Mouse (Mus musculus) embryo, embryonic 11 days (tissue): ENCODE data around the gene Nfatc2.

ENCODE experiments used
- DNase-seq: peaks from one replicate; pipeline ENCODE4 v3.0.0-alpha.2; 2015

Gene Nfatc2

GRCm38 (mm10) chr2:168601491-168602386 is at the start of gene Nfatc2:
Nfatc2 (minus strand) TSS chr2:168601657.
- peak; percentile 82 for DNase-seq

- DNase-seq: no peak
Observed at GRCm38 (mm10) chr2:168648171-168648570, 46.7 kb upstream of the Nfatc2 start.

- no peak for DNase-seq
Observed at GRCm38 (mm10) chr2:168644855-168645254, 43.4 kb upstream of the Nfatc2 start.

- no peak for DNase-seq
Observed at GRCm38 (mm10) chr2:168643524-168644177, 42.2 kb upstream of the Nfatc2 start.

- DNase-seq: no peak
Observed at GRCm38 (mm10) chr2:168642187-168642586, 40.7 kb upstream of the Nfatc2 start.

GRCm38 (mm10) chr2:168640460-168640859 is 39.0 kb upstream of the Nfatc2 start:
- DNase-seq: no peak

- DNase-seq: no peak
Observed at GRCm38 (mm10) chr2:168634881-168635280, 33.4 kb upstream of the Nfatc2 start.

GRCm38 (mm10) chr2:168633301-168633816 is 31.9 kb upstream of the Nfatc2 start:
- peak; percentile 52 for DNase-seq

GRCm38 (mm10) chr2:168632543-168632942 is 31.1 kb upstream of the Nfatc2 start:
- DNase-seq: no peak

- DNase-seq: peak; percentile 85
Observed at GRCm38 (mm10) chr2:168628787-168629186, 27.3 kb upstream of the Nfatc2 start.

- no peak for DNase-seq
Observed at GRCm38 (mm10) chr2:168627829-168628770, 26.6 kb upstream of the Nfatc2 start.

- DNase-seq: no peak
Observed at GRCm38 (mm10) chr2:168626385-168626784, 24.9 kb upstream of the Nfatc2 start.

- no peak for DNase-seq
Observed at GRCm38 (mm10) chr2:168625091-168625490, 23.6 kb upstream of the Nfatc2 start.

GRCm38 (mm10) chr2:168621111-168621802 is 19.8 kb upstream of the Nfatc2 start:
- DNase-seq: no peak

- no peak for DNase-seq
Observed at GRCm38 (mm10) chr2:168618205-168618717, 16.8 kb upstream of the Nfatc2 start.

GRCm38 (mm10) chr2:168615160-168615559 is 13.7 kb upstream of the Nfatc2 start:
- no peak for DNase-seq

- DNase-seq: peak; percentile 53
Observed at GRCm38 (mm10) chr2:168614170-168614872, 12.9 kb upstream of the Nfatc2 start.

- DNase-seq: peak; percentile 35
Observed at GRCm38 (mm10) chr2:168613092-168613880, 11.8 kb upstream of the Nfatc2 start.

GRCm38 (mm10) chr2:168610941-168611340 is 9.5 kb upstream of the Nfatc2 start:
- DNase-seq: no peak

GRCm38 (mm10) chr2:168609653-168610248 is 8.3 kb upstream of the Nfatc2 start:
- DNase-seq: no peak
